Mouse (Mus musculus): ENCODE measurements around the gene Krt12. TPM values are rescaled to one million over a fixed set of nuclear protein-coding genes. Genes with fewer than 3 reads are reported as not detected.

Krt12 gene
- polyA plus RNA-seq, 1 experiment from 2014 or later = not detected

GRCm38 (mm10) chr11:99414463-99415147 lies 7.5 kb downstream of the Krt12 start:
- no peaks in the 10 kb centered on the region for H3K27me3 ChIP-seq (ENCODE audit: control insufficient read depth, insufficient read depth, low read length)
- WGBS = 90% methylated on average over 13 of the region's 13 CpGs
- no peak overlapping the region for H3K4me3 ChIP-seq (ENCODE audit: low read depth, low read length)
- no peak overlapping the region for H3K27ac ChIP-seq (ENCODE audit: low read depth, low read length)
- no peaks in the 10 kb centered on the region for H3K4me1 ChIP-seq (ENCODE audit: control insufficient read depth, insufficient read depth, low read length)
- H3K4me2 ChIP-seq (ENCODE audit: low read depth, low read length) = no peak overlapping the region
- no peak overlapping the region for H3K9ac ChIP-seq (replicated peaks; ENCODE audit: low read depth, low read length)
- no peaks in the 10 kb centered on the region for H3K9me3 ChIP-seq (ENCODE audit: control insufficient read depth, low read length)
- no peaks in the 10 kb centered on the region for H3K36me3 ChIP-seq (ENCODE audit: control insufficient read depth, insufficient read depth, low read length)
- ATAC-seq (ENCODE audit: low read depth) = no peak

DNA sequence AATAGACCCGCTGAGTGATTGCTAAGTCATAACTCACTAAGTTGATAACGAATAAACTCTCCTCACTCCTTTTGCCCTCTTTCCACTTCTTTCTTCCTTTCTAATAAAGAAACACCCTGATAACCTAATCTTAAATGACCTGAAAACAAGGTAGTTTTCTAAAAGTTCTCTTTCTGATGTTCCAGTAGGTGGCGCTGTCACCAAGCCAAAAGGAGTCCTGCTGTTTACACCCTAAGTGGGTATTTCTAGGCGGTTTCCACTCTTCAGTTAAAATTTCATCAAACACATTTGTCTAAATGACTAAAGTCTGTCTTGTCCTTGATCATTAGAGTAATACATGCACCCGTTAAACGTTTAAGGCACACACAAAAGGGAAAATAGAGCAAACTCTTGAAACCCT lies 8.8 kb downstream of the Krt12 start:
- Histone ChIP-seq H3K4me2 (ENCODE audit: low read depth, low read length) (no peak overlapping the region), H3K9me3 (ENCODE audit: control insufficient read depth, low read length) (no peaks in the 10 kb centered on the region), H3K27ac (ENCODE audit: low read depth, low read length) (no peak overlapping the region), H3K9ac (replicated peaks; ENCODE audit: low read depth, low read length) (no peak overlapping the region), H3K4me3 (ENCODE audit: low read depth, low read length) (no peak overlapping the region), H3K4me1 (ENCODE audit: control insufficient read depth, insufficient read depth, low read length) (no peaks in the 10 kb centered on the region), H3K36me3 (ENCODE audit: control insufficient read depth, insufficient read depth, low read length) (no peaks in the 10 kb centered on the region), H3K27me3 (ENCODE audit: control insufficient read depth, insufficient read depth, low read length) (no peaks in the 10 kb centered on the region)
- WGBS = 23% methylated on average over 6 of the region's 6 CpGs
- ATAC-seq (ENCODE audit: low read depth) = no peak

GRCm38 (mm10) chr11:99406186-99406585 lies 15.9 kb downstream of the Krt12 start:
- ATAC-seq (ENCODE audit: low read depth) = no peak
- H3K27ac ChIP-seq (ENCODE audit: low read depth, low read length) = no peak overlapping the region
- WGBS = 74% methylated on average over 10 of the region's 10 CpGs
- no peak overlapping the region for H3K4me2 ChIP-seq (ENCODE audit: low read depth, low read length)
- no peaks in the 10 kb centered on the region for H3K36me3 ChIP-seq (ENCODE audit: control insufficient read depth, insufficient read depth, low read length)
- no peak overlapping the region for H3K9ac ChIP-seq (replicated peaks; ENCODE audit: low read depth, low read length)
- H3K9me3 ChIP-seq (ENCODE audit: control insufficient read depth, low read length) = no peaks in the 10 kb centered on the region
- H3K27me3 ChIP-seq (ENCODE audit: control insufficient read depth, insufficient read depth, low read length) = no peaks in the 10 kb centered on the region
- H3K4me1 ChIP-seq (ENCODE audit: control insufficient read depth, insufficient read depth, low read length) = no peaks in the 10 kb centered on the region
- H3K4me3 ChIP-seq (ENCODE audit: low read depth, low read length) = no peak overlapping the region

GRCm38 (mm10) chr11:99399956-99400549 lies 22.0 kb downstream of the Krt12 start:
- H3K9ac ChIP-seq (replicated peaks; ENCODE audit: low read depth, low read length) = no peak overlapping the region
- peaks cover 2% of the 10 kb centered on the region; the same call in 1 of the 2 replicates for H3K27me3 ChIP-seq (ENCODE audit: control insufficient read depth, insufficient read depth, low read length)
- WGBS = 88% methylated on average over 13 of the region's 13 CpGs
- ATAC-seq (ENCODE audit: low read depth) = no peak
- no peaks in the 10 kb centered on the region for H3K36me3 ChIP-seq (ENCODE audit: control insufficient read depth, insufficient read depth, low read length)
- H3K9me3 ChIP-seq (ENCODE audit: control insufficient read depth, low read length) = no peaks in the 10 kb centered on the region
- H3K4me1 ChIP-seq (ENCODE audit: control insufficient read depth, insufficient read depth, low read length) = no peaks in the 10 kb centered on the region
- H3K27ac ChIP-seq (ENCODE audit: low read depth, low read length) = no peak overlapping the region
- H3K4me2 ChIP-seq (ENCODE audit: low read depth, low read length) = no peak overlapping the region
- H3K4me3 ChIP-seq (ENCODE audit: low read depth, low read length) = no peak overlapping the region

DNA sequence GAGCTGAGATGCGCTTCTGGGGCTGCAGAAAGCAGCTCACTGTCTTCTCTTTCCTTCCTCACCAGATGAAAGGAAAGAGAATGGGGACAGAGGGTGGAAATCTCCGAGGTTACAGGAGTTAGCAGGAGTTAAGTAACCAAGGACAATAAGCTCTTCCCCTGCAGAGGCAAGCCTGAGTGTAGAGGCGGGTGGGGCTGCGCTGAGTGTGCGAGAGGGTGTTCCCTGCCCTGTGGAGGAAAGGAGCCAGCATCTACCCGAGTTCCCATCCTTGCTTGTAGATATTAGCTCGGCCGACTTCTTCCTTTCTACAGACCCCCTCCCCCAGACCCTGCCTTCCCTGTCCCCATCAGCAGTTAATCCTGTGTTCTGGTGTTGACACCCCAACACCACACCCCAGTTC lies 23.2 kb downstream of the Krt12 start:
- Histone ChIP-seq H3K4me2 (ENCODE audit: low read depth, low read length) (no peak overlapping the region), H3K9ac (replicated peaks; ENCODE audit: low read depth, low read length) (no peak overlapping the region), H3K4me3 (ENCODE audit: low read depth, low read length) (no peak overlapping the region), H3K9me3 (ENCODE audit: control insufficient read depth, low read length) (no peaks in the 10 kb centered on the region), H3K4me1 (ENCODE audit: control insufficient read depth, insufficient read depth, low read length) (no peaks in the 10 kb centered on the region), H3K27me3 (ENCODE audit: control insufficient read depth, insufficient read depth, low read length) (peaks cover 2% of the 10 kb centered on the region; the same call in 1 of the 2 replicates), H3K27ac (ENCODE audit: low read depth, low read length) (no peak overlapping the region), H3K36me3 (ENCODE audit: control insufficient read depth, insufficient read depth, low read length) (no peaks in the 10 kb centered on the region)
- no peak for ATAC-seq (ENCODE audit: low read depth)
- WGBS = 65% methylated on average over 8 of the region's 8 CpGs

DNA sequence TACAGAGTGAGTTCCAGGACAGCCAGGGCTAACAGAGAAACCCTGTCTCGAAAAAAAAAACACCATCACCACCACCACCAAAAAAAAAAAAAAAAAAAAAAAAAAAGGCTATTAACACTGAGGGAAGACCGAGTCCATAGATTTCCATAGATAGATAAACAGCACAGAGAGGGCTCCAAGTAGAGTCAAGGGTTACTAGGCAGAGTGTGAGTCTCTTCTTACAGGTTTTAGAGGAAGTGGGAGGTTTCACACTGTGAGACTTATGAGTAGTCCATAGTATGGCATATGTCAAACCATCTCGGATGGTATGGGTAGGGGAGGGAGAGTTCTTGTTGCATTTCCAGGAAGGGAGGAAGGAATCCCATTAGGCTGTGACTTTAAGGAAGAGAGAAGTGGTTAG lies 24.0 kb downstream of the Krt12 start:
- Histone ChIP-seq H3K9ac (replicated peaks; ENCODE audit: low read depth, low read length) (no peak overlapping the region), H3K4me2 (ENCODE audit: low read depth, low read length) (no peak overlapping the region), H3K27me3 (ENCODE audit: control insufficient read depth, insufficient read depth, low read length) (peaks cover 2% of the 10 kb centered on the region; the same call in 1 of the 2 replicates), H3K4me3 (ENCODE audit: low read depth, low read length) (no peak overlapping the region), H3K4me1 (ENCODE audit: control insufficient read depth, insufficient read depth, low read length) (no peaks in the 10 kb centered on the region), H3K27ac (ENCODE audit: low read depth, low read length) (no peak overlapping the region), H3K9me3 (ENCODE audit: control insufficient read depth, low read length) (no peaks in the 10 kb centered on the region), H3K36me3 (ENCODE audit: control insufficient read depth, insufficient read depth, low read length) (no peaks in the 10 kb centered on the region)
- ATAC-seq (ENCODE audit: low read depth) = no peak
- WGBS = 86% methylated on average over 3 of the region's 3 CpGs

DNA sequence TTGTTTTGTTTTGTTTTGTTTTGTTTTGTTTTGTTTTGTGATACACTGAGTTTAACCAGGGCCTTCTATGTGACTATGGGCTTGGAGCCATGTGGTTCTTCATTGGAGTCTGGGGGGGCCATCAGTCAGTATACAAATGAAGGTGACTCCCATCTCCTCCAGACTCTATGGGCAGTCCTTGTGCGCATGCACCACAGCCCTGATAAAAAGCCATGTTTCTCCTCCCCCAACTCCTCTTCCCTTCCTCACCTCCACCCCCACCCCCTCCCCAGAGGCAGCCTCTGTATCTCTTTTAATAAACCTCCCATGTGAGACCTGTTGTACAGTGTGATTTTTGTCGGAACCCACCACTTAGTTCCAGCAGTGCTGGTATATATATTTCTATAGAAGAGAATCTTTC lies 25.4 kb downstream of the Krt12 start:
- Histone ChIP-seq H3K36me3 (ENCODE audit: control insufficient read depth, insufficient read depth, low read length) (no peaks in the 10 kb centered on the region), H3K27ac (ENCODE audit: low read depth, low read length) (no peak overlapping the region), H3K4me1 (ENCODE audit: control insufficient read depth, insufficient read depth, low read length) (no peaks in the 10 kb centered on the region), H3K9me3 (ENCODE audit: control insufficient read depth, low read length) (no peaks in the 10 kb centered on the region), H3K4me3 (ENCODE audit: low read depth, low read length) (no peak overlapping the region), H3K9ac (replicated peaks; ENCODE audit: low read depth, low read length) (no peak overlapping the region), H3K27me3 (ENCODE audit: control insufficient read depth, insufficient read depth, low read length) (peaks cover 2% of the 10 kb centered on the region; the same call in 1 of the 2 replicates), H3K4me2 (ENCODE audit: low read depth, low read length) (no peak overlapping the region)
- ATAC-seq (ENCODE audit: low read depth) = no peak
- WGBS = 82% methylated on average over 2 of the region's 2 CpGs

- peaks cover 2% of the 10 kb centered on the region; the same call in 1 of the 2 replicates for H3K27me3 ChIP-seq (ENCODE audit: control insufficient read depth, insufficient read depth, low read length)
- H3K9ac ChIP-seq (replicated peaks; ENCODE audit: low read depth, low read length) = no peak overlapping the region
- H3K4me3 ChIP-seq (ENCODE audit: low read depth, low read length) = no peak overlapping the region
- no peak overlapping the region for H3K4me2 ChIP-seq (ENCODE audit: low read depth, low read length)
- H3K36me3 ChIP-seq (ENCODE audit: control insufficient read depth, insufficient read depth, low read length) = no peaks in the 10 kb centered on the region
- WGBS = 36% methylated on average over 3 of the region's 3 CpGs
- no peaks in the 10 kb centered on the region for H3K4me1 ChIP-seq (ENCODE audit: control insufficient read depth, insufficient read depth, low read length)
- no peaks in the 10 kb centered on the region for H3K9me3 ChIP-seq (ENCODE audit: control insufficient read depth, low read length)
- ATAC-seq (ENCODE audit: low read depth) = no peak
- no peak overlapping the region for H3K27ac ChIP-seq (ENCODE audit: low read depth, low read length)
These were observed 26.0 kb downstream of the Krt12 start for GRCm38 (mm10) chr11:99396034-99396433.

GRCm38 (mm10) chr11:99392492-99392891 lies 29.6 kb downstream of the Krt12 start:
- no peaks in the 10 kb centered on the region for H3K9me3 ChIP-seq (ENCODE audit: control insufficient read depth, low read length)
- H3K36me3 ChIP-seq (ENCODE audit: control insufficient read depth, insufficient read depth, low read length) = no peaks in the 10 kb centered on the region
- no peaks in the 10 kb centered on the region for H3K4me1 ChIP-seq (ENCODE audit: control insufficient read depth, insufficient read depth, low read length)
- ATAC-seq (ENCODE audit: low read depth) = no peak
- H3K27ac ChIP-seq (ENCODE audit: low read depth, low read length) = no peak overlapping the region
- no peaks in the 10 kb centered on the region for H3K27me3 ChIP-seq (ENCODE audit: control insufficient read depth, insufficient read depth, low read length)
- WGBS = 89% methylated on average over 10 of the region's 10 CpGs
- H3K4me2 ChIP-seq (ENCODE audit: low read depth, low read length) = no peak overlapping the region
- no peak overlapping the region for H3K4me3 ChIP-seq (ENCODE audit: low read depth, low read length)
- H3K9ac ChIP-seq (replicated peaks; ENCODE audit: low read depth, low read length) = no peak overlapping the region
